Mouse (Mus musculus) CD8-positive naive resting alpha-beta T cell, adult 2 months (primary cell): ENCODE results near the gene C1qtnf5.

Experiments used
- DNase-seq, 2 experiments: peaks; one replicate each; pipeline ENCODE4 v3.0.0; 2022; ENCODE audit warnings: low read depth in 2 of 2, low spot score in 2 of 2

The C1qtnf5 gene

GRCm38 (mm10) chr9:44130034-44130433 lies 23.0 kb downstream of the C1qtnf5 start:
- DNase-seq = peak; percentile 70 to 80

- no peak for DNase-seq
These were observed 23.7 kb downstream of the C1qtnf5 start for GRCm38 (mm10) chr9:44130581-44131275.

- no peak for DNase-seq
These were observed 24.2 kb downstream of the C1qtnf5 start for GRCm38 (mm10) chr9:44131276-44131590.

GRCm38 (mm10) chr9:44132200-44132599 lies 25.2 kb downstream of the C1qtnf5 start:
- no peak for DNase-seq

GRCm38 (mm10) chr9:44133287-44133686 lies 26.2 kb downstream of the C1qtnf5 start:
- DNase-seq = no peak

GRCm38 (mm10) chr9:44134101-44134850 lies 27.2 kb downstream of the C1qtnf5 start, which contains the start of gene Mcam:
TSS of gene Mcam (plus strand) at chr9:44134469.
- no peak for DNase-seq

GRCm38 (mm10) chr9:44134851-44135730 lies 28.0 kb downstream of the C1qtnf5 start:
- peak in 1 of 2 experiments; percentile 27 for DNase-seq

GRCm38 (mm10) chr9:44135731-44136411 lies 28.8 kb downstream of the C1qtnf5 start:
- DNase-seq = no peak

- DNase-seq = no peak
These were observed 30.8 kb downstream of the C1qtnf5 start for GRCm38 (mm10) chr9:44137846-44138245.

- no peak for DNase-seq
These were observed 34.9 kb downstream of the C1qtnf5 start for GRCm38 (mm10) chr9:44141951-44142350.

- no peak for DNase-seq
These were observed 36.4 kb downstream of the C1qtnf5 start for GRCm38 (mm10) chr9:44143421-44143820.

- DNase-seq = no peak
These were observed 37.1 kb downstream of the C1qtnf5 start for GRCm38 (mm10) chr9:44144023-44144717.

GRCm38 (mm10) chr9:44144718-44145060 lies 37.6 kb downstream of the C1qtnf5 start:
- no peak for DNase-seq

- DNase-seq = no peak
These were observed 40.2 kb downstream of the C1qtnf5 start for GRCm38 (mm10) chr9:44147290-44147689.
